1 mouse cellular context compared by ENCODE assay signal in genomic region chr6:49251199-49251598, GRCm38 (mm10).
TF ChIP-seq lines count a peak whose summit lies in the region.

No protein-coding gene starts in this region.

TF ChIP-seq in MEL, 35 proteins besides CTCF, POLR2A, EP300 and RAD21:
- TF ChIP-seq TAL1 (IDR thresholded peaks at IDR 0.05; ENCODE audit: low read length) (no peak), ZKSCAN1 (IDR thresholded peaks at IDR 0.05; ENCODE audit: low read depth, low read length) (no peak), MAFK (IDR thresholded peaks at IDR 0.05; ENCODE audit: borderline replicate concordance, low read depth, low read length) (no peak), NELFE (IDR thresholded peaks at IDR 0.05; ENCODE audit: low read depth, low read length) (no peak), POLR2AphosphoS2 (IDR thresholded peaks at IDR 0.05; ENCODE audit: low read length) (no peak), GATA1 (IDR thresholded peaks at IDR 0.05; ENCODE audit: low read depth, low read length) (no peak)
